Mouse (Mus musculus) brown adipose tissue, adult 24 weeks (tissue): Measurements from ENCODE around the gene Coil. TPM values are rescaled to one million over a fixed set of nuclear protein-coding genes. Genes with fewer than 3 reads are reported as not detected.

Source experiments
- H3K27ac ChIP-seq: fragments of 200-500 bp; replicated peaks from 2 replicates; pipeline ENCODE4 v1.5.1; 2012; ENCODE audit warnings: low read depth, mild to moderate bottlenecking, low read length
- H3K4me1 ChIP-seq: fragments of 200-500 bp; 2 replicates; pipeline ENCODE4 v1.6.1; 2012; ENCODE audit warnings: low read length, mixed read lengths; ENCODE audit not compliant: control insufficient read depth, insufficient read depth, insufficient read length
- H3K4me3 ChIP-seq: fragments of 200-500 bp; 2 replicates; pipeline ENCODE4 v1.5.1; 2012; ENCODE audit warnings: low read depth, mild to moderate bottlenecking, low read length, moderate library complexity; ENCODE audit not compliant: insufficient read depth
- polyA plus RNA-seq: library from polyadenylated mRNA; stranded (reverse); fragments of >200 nt; gene quantifications from 2 replicates; pipeline ENCODE4 v1.2.4, GENCODE M21; 2012; ENCODE audit not compliant: missing spikeins, insufficient read depth, insufficient read length

Gene Coil
- polyA plus RNA-seq, 1 experiment, result 2.4 TPM

- Histone ChIP-seq H3K4me3 (no peak overlapping the region), H3K4me1 (no peaks in the 10 kb centered on the region; the same call in 1 of the 2 replicates), H3K27ac (no peak overlapping the region)
These were observed 18.5 kb upstream of the Coil start for GRCm38 (mm10) chr11:88951576-88951975.

- Histone ChIP-seq H3K27ac (no peak overlapping the region), H3K4me1 (no peaks in the 10 kb centered on the region; the same call in 1 of the 2 replicates), H3K4me3 (no peak overlapping the region)
These were observed 17.9 kb upstream of the Coil start for GRCm38 (mm10) chr11:88952117-88952516.

DNA sequence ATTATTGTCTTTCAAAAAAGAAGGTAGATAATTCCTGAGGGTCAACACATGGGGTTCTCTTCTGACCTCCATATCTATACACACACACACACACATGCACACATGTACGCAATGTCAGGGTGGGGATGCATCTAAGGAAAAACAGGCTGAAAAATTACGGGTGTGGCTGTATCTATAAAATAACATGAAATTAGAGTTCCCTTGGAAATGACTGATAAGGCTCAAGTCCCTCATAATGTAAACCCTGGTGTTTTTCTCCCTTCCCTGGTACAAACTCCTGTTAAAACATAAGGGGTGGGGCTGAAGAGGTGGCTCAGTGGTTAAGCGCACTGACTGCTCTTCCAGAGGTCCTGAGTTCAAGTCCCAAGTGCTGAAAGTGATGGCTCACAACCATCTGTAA, 16.5 kb upstream of the Coil start:
- Histone ChIP-seq H3K4me3 (no peak overlapping the region), H3K4me1 (no peaks in the 10 kb centered on the region; the same call in 1 of the 2 replicates), H3K27ac (no peak overlapping the region)

DNA sequence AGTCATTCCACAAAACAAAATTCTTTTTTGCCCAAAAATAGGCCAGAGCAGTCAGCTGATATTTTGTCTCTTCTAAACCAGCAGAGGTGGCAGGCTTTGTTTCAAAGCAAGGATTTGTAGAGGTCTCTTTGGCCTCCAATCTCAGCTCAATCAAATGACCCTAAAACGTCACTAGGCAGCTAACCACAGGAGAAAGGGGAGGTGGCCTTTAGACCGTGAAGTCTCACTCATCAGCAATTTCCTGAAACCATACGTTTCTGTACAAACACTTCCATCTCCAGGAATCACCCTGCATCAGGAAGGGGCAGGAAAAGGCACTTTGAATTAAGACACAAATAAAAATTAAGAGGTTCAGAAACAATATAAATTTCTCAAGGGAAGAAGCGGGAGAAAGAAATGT, 15.2 kb upstream of the Coil start:
- Histone ChIP-seq H3K27ac (peak overlapping the region; percentile 41), H3K4me1 (no peaks in the 10 kb centered on the region; the same call in 1 of the 2 replicates)

GRCm38 (mm10) chr11:88955217-88955969, 14.7 kb upstream of the Coil start, which contains the start of gene Scpep1:
TSS of gene Scpep1 (minus strand) at chr11:88955465.
- Histone ChIP-seq H3K4me1 (no peaks in the 10 kb centered on the region; the same call in 1 of the 2 replicates), H3K27ac (peak within 1 kb of the TSS; percentile 41), H3K4me3 (peak within 1 kb of the TSS; percentile 70)

More for the DNA sequence above, 15.2 kb upstream of the Coil start:
- peak overlapping the region; percentile 70 for H3K4me3 ChIP-seq

GRCm38 (mm10) chr11:88958851-88959250, 11.2 kb upstream of the Coil start:
- H3K27ac ChIP-seq, result no peak overlapping the region

DNA sequence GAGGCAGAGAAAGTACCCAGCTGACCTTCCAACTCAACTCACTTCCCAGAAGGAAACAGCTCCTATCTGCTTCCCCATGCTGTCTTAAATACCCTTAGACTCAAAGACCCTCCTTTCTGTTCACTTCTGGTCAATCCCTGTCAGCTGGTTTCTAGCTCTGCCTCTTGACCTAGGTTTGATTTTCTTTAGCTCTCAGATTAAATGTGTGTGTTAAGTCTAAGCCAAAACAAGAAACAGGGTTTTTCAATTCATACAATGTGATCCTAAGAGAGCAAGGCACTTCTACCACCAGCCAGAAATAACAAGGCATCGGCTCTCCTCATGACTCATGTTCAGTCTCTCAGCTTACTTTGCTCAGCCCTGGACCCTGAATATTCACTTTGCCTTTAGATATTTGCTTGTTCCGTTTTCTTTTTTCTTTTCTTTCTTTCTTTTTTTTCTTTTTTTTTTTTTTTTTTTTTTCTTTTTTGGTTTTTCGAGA, 3.1 kb upstream of the Coil start, which contains the start of gene Elobl:
Gene Elobl, minus strand, starts transcription at position 51 of the 481 bp plus-strand sequence.
- no peak within 1 kb of the TSS for H3K27ac ChIP-seq
- no peaks in the 10 kb centered on the region for H3K4me1 ChIP-seq
- H3K4me3 ChIP-seq, result no peak within 1 kb of the TSS

More at GRCm38 (mm10) chr11:88958851-88959250, 11.2 kb upstream of the Coil start:
- no peaks in the 10 kb centered on the region for H3K4me1 ChIP-seq
- H3K4me3 ChIP-seq, result no peak overlapping the region

- Histone ChIP-seq H3K4me3 (peak overlapping the region; percentile 88), H3K4me1 (peaks cover 4% of the 10 kb centered on the region; the same call in 1 of the 2 replicates), H3K27ac (peak overlapping the region; percentile 75)
These were observed 4.0 kb downstream of the Coil start for GRCm38 (mm10) chr11:88973776-88974701.

DNA sequence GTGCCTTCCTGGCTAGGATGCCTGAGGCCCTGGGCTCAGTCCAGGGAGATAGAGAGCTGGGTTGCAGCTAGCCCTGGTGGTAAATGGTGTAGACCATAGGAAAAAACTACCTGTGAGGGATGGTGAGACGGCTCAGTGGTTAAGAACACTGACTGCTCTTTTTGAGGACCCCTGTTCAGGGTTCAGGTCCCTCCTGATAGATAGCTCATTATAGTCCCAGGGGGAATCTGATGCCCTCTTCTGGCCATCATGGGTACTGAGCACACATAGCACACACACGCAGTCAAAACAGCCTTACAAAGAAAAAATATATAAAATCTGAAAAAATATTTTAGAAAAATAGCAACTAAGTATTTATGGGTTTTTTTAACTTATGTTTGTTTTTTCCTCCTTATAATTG, 6.3 kb downstream of the Coil start:
- H3K27ac ChIP-seq, result no peak overlapping the region
- H3K4me1 ChIP-seq, result peaks cover 4% of the 10 kb centered on the region; the same call in 1 of the 2 replicates
- H3K4me3 ChIP-seq, result no peak overlapping the region

- Histone ChIP-seq H3K4me3 (no peak overlapping the region), H3K4me1 (peaks cover 4% of the 10 kb centered on the region; the same call in 1 of the 2 replicates)
These were observed 7.1 kb downstream of the Coil start for GRCm38 (mm10) chr11:88977188-88977587.

GRCm38 (mm10) chr11:88981337-88981736, 11.3 kb downstream of the Coil start:
- no peak overlapping the region for H3K27ac ChIP-seq
- no peaks in the 10 kb centered on the region for H3K4me1 ChIP-seq
- no peak overlapping the region for H3K4me3 ChIP-seq

More at GRCm38 (mm10) chr11:88977188-88977587, 7.1 kb downstream of the Coil start:
- H3K27ac ChIP-seq, result no peak overlapping the region

DNA sequence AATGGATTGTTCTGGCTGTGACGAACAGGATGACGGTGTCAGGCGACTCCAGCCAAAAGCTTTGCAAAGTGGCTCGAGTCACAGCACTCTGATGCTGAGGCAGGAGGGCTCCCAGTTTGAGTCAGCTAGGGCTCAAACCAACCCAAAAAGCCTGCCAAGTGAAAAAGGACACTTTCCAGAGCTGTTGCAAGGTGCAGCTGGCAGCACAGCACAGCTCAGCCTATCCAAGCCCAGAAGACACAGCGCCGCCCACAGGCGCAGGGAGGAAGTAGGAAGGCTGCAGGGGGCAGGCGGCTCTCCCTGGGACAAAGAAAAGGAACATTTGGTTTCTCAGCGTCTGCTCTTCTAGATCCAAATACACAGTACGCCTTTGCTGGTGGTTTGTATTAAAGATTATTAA, 16.6 kb downstream of the Coil start:
- no peak overlapping the region for H3K27ac ChIP-seq
- H3K4me1 ChIP-seq, result no peaks in the 10 kb centered on the region
- H3K4me3 ChIP-seq, result no peak overlapping the region

DNA sequence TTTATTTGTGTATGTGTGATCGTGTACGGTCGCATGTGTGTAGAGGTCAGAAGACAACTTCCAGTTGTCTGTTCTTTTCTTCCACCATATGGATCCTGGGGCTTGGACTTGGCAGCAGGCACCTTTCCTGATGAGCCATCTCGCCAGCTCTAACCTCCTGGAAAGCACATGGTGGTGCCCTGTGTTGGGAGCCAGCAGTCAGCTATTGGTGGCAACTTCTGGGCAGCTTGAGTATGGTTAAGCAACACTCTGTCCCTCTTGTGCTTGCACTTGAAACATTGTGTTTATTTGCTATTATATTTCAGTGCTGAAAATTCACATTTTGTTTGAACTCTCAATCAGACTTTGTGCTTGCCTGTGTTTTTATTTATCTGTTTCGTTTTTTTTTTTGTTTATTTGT, 18.9 kb downstream of the Coil start:
- no peaks in the 10 kb centered on the region for H3K4me1 ChIP-seq
- H3K4me3 ChIP-seq, result no peak overlapping the region
- no peak overlapping the region for H3K27ac ChIP-seq

- no peak overlapping the region for H3K27ac ChIP-seq
- H3K4me1 ChIP-seq, result no peaks in the 10 kb centered on the region
- no peak overlapping the region for H3K4me3 ChIP-seq
These were observed 19.5 kb downstream of the Coil start for GRCm38 (mm10) chr11:88989530-88989929.

DNA sequence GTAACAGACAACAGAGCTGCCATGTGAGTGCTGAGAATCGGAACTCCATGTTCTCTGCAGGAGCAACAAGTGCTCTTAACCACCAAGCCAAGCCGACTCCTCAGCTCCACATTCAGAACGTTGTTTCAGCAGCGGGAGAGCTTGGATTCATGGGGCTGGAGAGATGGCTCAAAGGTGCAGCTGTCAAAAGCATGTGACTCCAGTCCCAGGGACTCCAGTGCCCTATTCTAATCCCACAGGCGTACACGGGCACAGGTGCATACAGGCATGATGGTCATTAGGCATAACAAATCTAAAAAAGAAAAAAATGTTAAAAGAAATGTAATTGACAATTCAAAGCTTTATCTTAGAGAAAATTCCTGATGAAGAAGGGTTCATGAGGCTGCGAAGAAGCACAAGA, 23.1 kb downstream of the Coil start:
- no peak overlapping the region for H3K4me3 ChIP-seq
- peaks cover 5% of the 10 kb centered on the region; the same call in 1 of the 2 replicates for H3K4me1 ChIP-seq
- no peak overlapping the region for H3K27ac ChIP-seq
